16 mouse cellular contexts compared by ENCODE assay signal in the genomic region with DNA sequence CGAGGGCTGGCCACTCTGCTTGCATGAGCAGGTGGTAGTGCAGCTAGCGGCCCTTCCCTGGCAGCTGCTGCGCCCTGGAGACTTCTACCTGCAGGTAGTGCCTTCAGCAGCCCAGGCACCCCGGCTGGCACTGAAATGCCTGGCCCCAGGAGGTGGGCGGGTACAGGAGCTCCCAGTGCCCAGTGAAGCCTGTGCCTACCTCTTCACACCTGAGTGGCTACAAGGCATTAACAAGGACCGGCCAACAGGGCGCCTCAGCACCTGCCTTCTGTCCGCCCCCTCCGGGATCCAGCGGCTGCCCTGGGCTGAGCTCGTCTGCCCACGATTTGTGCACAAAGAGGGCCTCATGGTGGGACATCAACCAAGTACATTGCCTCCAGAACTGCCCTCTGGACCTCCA. TPM values are rescaled to one million over a fixed set of nuclear protein-coding genes. Genes with fewer than 3 reads are reported as not detected.
DNase-seq lines count a peak whose midpoint lies in the region; ATAC-seq and TF ChIP-seq lines count a peak whose summit lies in the region.
"Had no signal": no experiment of that assay in that cellular context is flagged by ENCODE, and none has a peak within 500 bp of the region (broad histone marks: within the 10 kb centered on the region; RNA-seq: fewer than 3 reads in every experiment).

No protein-coding gene starts in this region.

- peaks cover 15% of the 10 kb centered on the region; the same call in 1 of the 2 replicates for H3K4me1 ChIP-seq in intestine, embryonic 14.5 days (replicated peaks; ENCODE audit: control insufficient read depth, insufficient read depth, low read length)
- H3K4me1 ChIP-seq in intestine, postnatal 0 days (replicated peaks; ENCODE audit: control insufficient read depth, insufficient read depth, low read length) = peaks cover 3% of the 10 kb centered on the region; the same call in 1 of the 2 replicates
- peaks cover 41% of the 10 kb centered on the region for H3K4me1 ChIP-seq in E14TG2a.4 (replicated peaks; ENCODE audit: low read depth, low read length)
- peaks cover 34% of the 10 kb centered on the region for H3K4me1 ChIP-seq in embryonic facial prominence, embryonic 13.5 days
- peaks cover 36% of the 10 kb centered on the region for H3K4me1 ChIP-seq in forebrain, embryonic 15.5 days

- H3K4me2 ChIP-seq in intestine, embryonic 14.5 days (ENCODE audit: low read length) = no peak overlapping the region
- H3K4me2 ChIP-seq in intestine, postnatal 0 days (replicated peaks; ENCODE audit: low read depth) = no peak overlapping the region
- H3K4me2 ChIP-seq in embryonic facial prominence, embryonic 13.5 days = no peak overlapping the region
- no peak overlapping the region for H3K4me2 ChIP-seq in forebrain, embryonic 15.5 days (replicated peaks)
- H3K4me2 ChIP-seq: heart, embryonic 12.5 days had no signal

- 84% methylated on average over 11 of the region's 12 CpGs for WGBS in intestine, embryonic 14.5 days
- 85% methylated on average over 12 of the region's 12 CpGs for WGBS in intestine, postnatal 0 days
- WGBS in embryonic facial prominence, embryonic 13.5 days = 77% methylated on average over 12 of the region's 12 CpGs
- WGBS in forebrain, embryonic 15.5 days = 78% methylated on average over 12 of the region's 12 CpGs

- H3K27ac ChIP-seq in intestine, embryonic 14.5 days (ENCODE audit: low read depth) = no peak overlapping the region
- no peak overlapping the region for H3K27ac ChIP-seq in intestine, postnatal 0 days (ENCODE audit: low read depth, low read length)
- no peak overlapping the region for H3K27ac ChIP-seq in embryonic facial prominence, embryonic 13.5 days
- no peak overlapping the region for H3K27ac ChIP-seq in forebrain, embryonic 15.5 days (replicated peaks)
- H3K27ac ChIP-seq: liver, embryonic 13.5 days had no signal

- no peak for TF ChIP-seq CTCF in intestine, postnatal 0 days (IDR thresholded peaks at IDR 0.05; ENCODE audit: low read depth)
- no peak for TF ChIP-seq CTCF in E14TG2a.4 (conservative IDR thresholded peaks at IDR 0.05; ENCODE audit: low read length)

- H3K9ac ChIP-seq in intestine, embryonic 14.5 days (ENCODE audit: low read length) = no peak overlapping the region
- no peak overlapping the region for H3K9ac ChIP-seq in intestine, postnatal 0 days (ENCODE audit: low read depth, low read length)
- peak overlapping the region; percentile 54; the same call in 1 of the 2 replicates for H3K9ac ChIP-seq in embryonic facial prominence, embryonic 13.5 days
- H3K9ac ChIP-seq in forebrain, embryonic 15.5 days (replicated peaks) = no peak overlapping the region
- H3K9ac ChIP-seq: heart, embryonic 12.5 days had no signal

- DNase-seq in intestine, embryonic 14.5 days (ENCODE audit: low spot score) = peak; percentile 40
- DNase-seq in kidney, postnatal 14 days = peak; percentile 81
- no peak for DNase-seq in right cerebral cortex, postnatal 36 days (ENCODE audit: low spot score in 2 of 2)
- no peak for DNase-seq in left cerebral cortex, postnatal 36 days (ENCODE audit: low spot score in 2 of 2)
- DNase-seq: cerebellum, adult 18-20 months; liver, embryonic 13.5 days; lung, postnatal 36 days had no signal

- intact Hi-C loops in left cerebral cortex, postnatal 36 days (cut with DNase I) = loop anchor here (5.0 kb wide), 1 partner anchor 56 kb away; no protein-coding TSS in a partner anchor

- H3K27me3 ChIP-seq in intestine, embryonic 14.5 days (replicated peaks; ENCODE audit: control insufficient read depth, insufficient read depth, low read length) = no peaks in the 10 kb centered on the region
- H3K27me3 ChIP-seq in intestine, postnatal 0 days (replicated peaks; ENCODE audit: control insufficient read depth, insufficient read depth, low read length) = no peaks in the 10 kb centered on the region
- H3K27me3 ChIP-seq in E14TG2a.4 (ENCODE audit: insufficient read depth, low read length) = peaks cover 62% of the 10 kb centered on the region
- no peaks in the 10 kb centered on the region for H3K27me3 ChIP-seq in embryonic facial prominence, embryonic 13.5 days
- H3K27me3 ChIP-seq in forebrain, embryonic 15.5 days = no peaks in the 10 kb centered on the region
- H3K27me3 ChIP-seq: heart, embryonic 12.5 days; Patski had no signal

- no peak for ATAC-seq in intestine, embryonic 14.5 days (replicated peaks; ENCODE audit: low FRiP score, low TSS enrichment, low read depth)
- ATAC-seq in intestine, postnatal 0 days = no peak
- no peak for ATAC-seq in embryonic facial prominence, embryonic 13.5 days (ENCODE audit: insufficient number of reproducible peaks, insufficient read depth, low FRiP score, low TSS enrichment, low read depth)
- no peak for ATAC-seq in forebrain, embryonic 15.5 days (replicated peaks)
- ATAC-seq: Patski had no signal

- H3K9me3 ChIP-seq in intestine, embryonic 14.5 days (ENCODE audit: control insufficient read depth, low read length) = no peaks in the 10 kb centered on the region
- no peaks in the 10 kb centered on the region for H3K9me3 ChIP-seq in intestine, postnatal 0 days (ENCODE audit: control insufficient read depth)
- no peaks in the 10 kb centered on the region for H3K9me3 ChIP-seq in E14TG2a.4 (ENCODE audit: low read length)
- H3K9me3 ChIP-seq in embryonic facial prominence, embryonic 13.5 days = no peaks in the 10 kb centered on the region
- no peaks in the 10 kb centered on the region for H3K9me3 ChIP-seq in forebrain, embryonic 15.5 days
- H3K9me3 ChIP-seq: heart, embryonic 12.5 days; liver, embryonic 13.5 days had no signal

- peaks cover 66% of the 10 kb centered on the region for H3K36me3 ChIP-seq in intestine, embryonic 14.5 days (ENCODE audit: control insufficient read depth, insufficient read depth, low read length)
- 0 out of 2 replicates have a peak, but pooled peaks cover 22% of the 10 kb centered on the region for H3K36me3 ChIP-seq in intestine, postnatal 0 days (ENCODE audit: control insufficient read depth, insufficient read depth)
- H3K36me3 ChIP-seq in E14TG2a.4 (ENCODE audit: insufficient read depth, low read length) = no peaks in the 10 kb centered on the region
- peaks cover 66% of the 10 kb centered on the region for H3K36me3 ChIP-seq in embryonic facial prominence, embryonic 13.5 days
- peaks cover 44% of the 10 kb centered on the region for H3K36me3 ChIP-seq in forebrain, embryonic 15.5 days

- H3K4me3 ChIP-seq in intestine, embryonic 14.5 days (ENCODE audit: low read depth, low read length) = no peak overlapping the region
- no peak overlapping the region for H3K4me3 ChIP-seq in intestine, postnatal 0 days (ENCODE audit: low read depth, low read length)
- peak overlapping the region; percentile 65 for H3K4me3 ChIP-seq in E14TG2a.4 (replicated peaks; ENCODE audit: low read length)
- H3K4me3 ChIP-seq in embryonic facial prominence, embryonic 13.5 days = no peak overlapping the region
- H3K4me3 ChIP-seq in forebrain, embryonic 15.5 days = no peak overlapping the region
- H3K4me3 ChIP-seq: heart, embryonic 12.5 days; liver, embryonic 13.5 days had no signal

RNA-seq across cellular contexts. Expression of a gene that starts 4.2 kb away (rescaled TPM):
- polyA plus RNA-seq in intestine, embryonic 14.5 days (2014; fragmentation: Nextera tagmentation; extraction: Ambion mirVana) = 80.8 and 86.3 TPM in 2 replicates
- polyA plus RNA-seq in intestine, postnatal 0 days (2015; fragmentation: Nextera tagmentation; extraction: Ambion mirVana) = 18.2 and 19.7 TPM in 2 replicates
- polyA plus RNA-seq in embryonic facial prominence, embryonic 13.5 days (2015; fragmentation: Nextera tagmentation; extraction: Ambion mirVana) = 165 and 167 TPM in 2 replicates
- 10 to 100 TPM; 24.9 to 31.6 TPM for total RNA-seq in left cerebral cortex, postnatal 36 days (2021)
- 65.7 and 69.8 TPM in 2 replicates for polyA plus RNA-seq in forebrain, embryonic 15.5 days (2015; fragmentation: Nextera tagmentation; extraction: Ambion mirVana)

RNA-seq across cellular contexts. Expression of a gene that starts 26.7 kb away (rescaled TPM):
- 6.8 and 8.5 TPM in 2 replicates for polyA plus RNA-seq in intestine, embryonic 14.5 days (2014; fragmentation: Nextera tagmentation; extraction: Ambion mirVana)
- 221 and 224 TPM in 2 replicates for polyA plus RNA-seq in intestine, postnatal 0 days (2015; fragmentation: Nextera tagmentation; extraction: Ambion mirVana)
- polyA plus RNA-seq in embryonic facial prominence, embryonic 13.5 days (2015; fragmentation: Nextera tagmentation; extraction: Ambion mirVana) = 0.44 and 1.1 TPM in 2 replicates
- under 1 TPM in 1 of 2 experiments, not detected in 1; 0.72 TPM for total RNA-seq in left cerebral cortex, postnatal 36 days (2021)
- 0.28 and 0.64 TPM in 2 replicates for polyA plus RNA-seq in forebrain, embryonic 15.5 days (2015; fragmentation: Nextera tagmentation; extraction: Ambion mirVana)

RNA-seq across cellular contexts. Expression of a gene that starts 31.8 kb away (rescaled TPM):
- 31.9 and 34.0 TPM in 2 replicates for polyA plus RNA-seq in intestine, embryonic 14.5 days (2014; fragmentation: Nextera tagmentation; extraction: Ambion mirVana)
- 11.9 and 12.5 TPM in 2 replicates for polyA plus RNA-seq in intestine, postnatal 0 days (2015; fragmentation: Nextera tagmentation; extraction: Ambion mirVana)
- 31.1 and 36.0 TPM in 2 replicates for polyA plus RNA-seq in embryonic facial prominence, embryonic 13.5 days (2015; fragmentation: Nextera tagmentation; extraction: Ambion mirVana)
- 10 to 100 TPM; 30.1 to 39.7 TPM for total RNA-seq in left cerebral cortex, postnatal 36 days (2021)
- 43.3 and 48.9 TPM in 2 replicates for polyA plus RNA-seq in forebrain, embryonic 15.5 days (2015; fragmentation: Nextera tagmentation; extraction: Ambion mirVana)

RNA-seq across cellular contexts. Expression of a gene that starts 53.5 kb away (rescaled TPM):
- not detected in 2 replicates for polyA plus RNA-seq in intestine, embryonic 14.5 days (2014; fragmentation: Nextera tagmentation; extraction: Ambion mirVana)
- not detected in 2 replicates for polyA plus RNA-seq in intestine, postnatal 0 days (2015; fragmentation: Nextera tagmentation; extraction: Ambion mirVana)
- polyA plus RNA-seq in embryonic facial prominence, embryonic 13.5 days (2015; fragmentation: Nextera tagmentation; extraction: Ambion mirVana) = not detected in 2 replicates
- not detected for total RNA-seq in left cerebral cortex, postnatal 36 days (2021)
- not detected in 2 replicates for polyA plus RNA-seq in forebrain, embryonic 15.5 days (2015; fragmentation: Nextera tagmentation; extraction: Ambion mirVana)
- total RNA-seq: adrenal gland, postnatal 4 days; gastrocnemius, adult 18-20 months had no signal
- polyA plus RNA-seq: C2C12; heart, embryonic 12.5 days; liver, embryonic 13.5 days; Patski had no signal

Comparison
In these comparisons a context has a peak if more than half of its experiments do, and no peak if none do; other contexts are left out.
1. RNA of a gene that starts 26.7 kb away (polyA plus RNA-seq): 221 to 224 TPM in intestine, postnatal 0 days; 6.8 to 8.5 TPM in intestine, embryonic 14.5 days, 0.28 to 0.64 TPM in forebrain, embryonic 15.5 days and 0.44 to 1.1 TPM in embryonic facial prominence, embryonic 13.5 days; every median in the first group is over 10 times any median in the second.
2. DNase-seq: peak in intestine, embryonic 14.5 days (single experiment) and kidney, postnatal 14 days (single experiment); none in right cerebral cortex, postnatal 36 days (0 of 2) and left cerebral cortex, postnatal 36 days (0 of 2).